Mouse (Mus musculus) embryo, embryonic 10.5 days (tissue): ENCODE measurements around the gene Krt16.

Experiments used
- DNase-seq: peaks from one replicate; pipeline ENCODE4 v3.0.0-alpha.2; 2015; ENCODE audit warnings: low spot score

Krt16 gene

DNA sequence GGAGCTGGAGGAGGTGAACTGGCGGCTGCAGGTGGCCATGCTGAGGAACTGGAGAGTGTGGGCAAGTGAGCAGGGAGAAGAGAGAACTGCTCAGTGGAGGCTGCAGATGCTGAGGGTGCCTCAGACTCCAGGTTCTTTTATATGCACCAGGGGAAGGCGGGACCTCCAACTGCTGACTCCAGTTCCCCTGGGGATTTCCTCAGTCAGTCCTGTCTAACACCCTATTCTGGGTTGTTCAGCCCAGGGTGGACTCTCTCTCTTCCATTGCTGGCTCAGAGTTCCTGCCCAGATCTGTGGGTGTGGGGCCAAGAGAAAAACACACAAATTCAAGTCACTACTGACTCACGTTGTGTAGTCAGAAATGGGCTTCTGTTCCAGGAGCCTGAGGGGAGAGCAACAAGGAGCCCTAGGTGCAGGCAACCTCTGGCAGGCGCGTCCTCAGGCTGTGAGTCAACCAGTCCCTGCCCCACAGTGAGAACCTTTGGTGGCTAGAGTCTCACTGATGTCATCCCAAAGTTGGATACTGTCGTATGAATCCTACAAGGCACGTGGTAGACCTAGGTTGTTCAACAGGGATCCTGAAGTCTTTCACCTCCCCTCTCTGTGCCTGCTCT lies at the start of gene Krt16:
Gene Krt16 (minus strand): TSS at position 51 of the 614 bp plus-strand sequence.
- DNase-seq: no peak

DNA sequence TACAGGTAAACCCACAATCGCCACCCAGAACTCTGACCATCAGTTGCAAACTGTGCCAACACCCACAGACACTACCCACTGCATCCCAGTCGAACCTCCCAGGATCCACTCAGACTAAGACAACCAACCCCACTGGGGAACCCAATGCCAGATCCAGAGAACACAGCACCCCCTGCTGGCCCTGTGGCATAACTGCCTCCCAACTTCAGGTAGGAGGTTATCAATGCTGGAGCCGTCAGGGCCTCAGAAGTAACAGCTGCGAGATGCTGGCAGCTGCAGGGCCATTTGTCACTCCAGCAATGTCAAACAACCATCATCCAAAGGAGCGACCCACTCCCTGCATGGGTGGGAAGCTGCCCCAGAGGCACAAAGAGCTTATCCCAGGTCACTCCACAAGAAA lies 49.1 kb upstream of the Krt16 start:
- peak; percentile 40 for DNase-seq

DNA sequence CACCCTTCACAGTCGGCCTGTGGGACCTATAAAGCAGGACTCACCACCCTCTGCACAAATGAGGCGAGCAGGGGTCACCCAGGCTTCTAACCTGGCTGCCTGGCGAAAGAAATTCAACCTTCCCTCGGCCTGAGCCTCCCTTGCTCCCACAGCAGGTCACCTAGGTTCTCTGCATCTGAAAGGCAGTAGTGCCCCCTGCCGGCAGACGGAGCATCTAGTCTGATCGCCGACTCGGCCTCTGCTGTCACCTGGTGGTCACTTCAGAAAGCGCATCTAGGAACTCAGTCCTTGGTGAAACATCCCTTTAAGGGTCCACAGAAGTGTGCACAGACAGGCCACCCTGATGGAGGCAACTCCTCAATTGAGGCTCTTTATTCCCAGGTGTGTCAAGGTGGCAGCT lies 46.6 kb upstream of the Krt16 start:
- DNase-seq: peak; percentile 94

DNA sequence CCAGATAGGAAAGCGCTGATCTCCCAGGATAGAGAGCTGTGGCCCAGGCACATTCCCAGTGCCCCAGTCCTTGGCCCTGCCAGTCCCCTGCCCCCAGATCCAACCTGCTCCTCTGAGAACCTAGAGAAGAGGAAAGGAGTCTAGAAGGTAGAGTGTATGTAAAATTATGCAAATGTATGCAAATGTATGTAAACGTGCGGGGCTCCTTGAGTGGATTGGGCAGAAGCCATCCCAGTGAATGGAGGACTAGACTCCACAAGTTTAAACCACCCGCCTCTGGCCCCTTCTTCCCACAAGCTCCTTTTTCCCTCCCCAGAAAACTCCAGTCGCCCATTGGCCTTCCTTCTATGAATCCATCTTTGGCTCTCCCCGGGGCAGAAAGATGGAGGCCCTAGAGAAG lies 44.2 kb upstream of the Krt16 start:
- DNase-seq: no peak

DNA sequence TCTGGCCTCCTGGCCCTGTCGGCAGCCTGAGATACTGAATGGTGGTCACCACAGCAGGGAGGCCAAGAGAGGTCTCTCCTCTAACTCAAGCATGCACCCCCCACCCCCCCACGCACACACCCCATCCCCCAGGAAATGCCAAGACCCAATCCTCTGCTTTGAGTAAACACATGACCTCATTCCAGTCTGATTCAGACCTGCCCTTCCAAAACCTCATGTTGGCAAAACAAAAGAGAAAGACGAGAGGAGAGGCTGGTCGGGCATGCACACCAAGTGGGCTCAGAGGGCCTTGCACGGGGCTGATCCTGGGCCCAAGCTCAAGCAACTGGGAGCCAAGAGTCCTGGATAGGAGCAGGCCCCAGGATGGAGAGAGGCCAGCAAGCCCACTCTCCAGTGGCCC lies 41.5 kb upstream of the Krt16 start:
- no peak for DNase-seq

DNA sequence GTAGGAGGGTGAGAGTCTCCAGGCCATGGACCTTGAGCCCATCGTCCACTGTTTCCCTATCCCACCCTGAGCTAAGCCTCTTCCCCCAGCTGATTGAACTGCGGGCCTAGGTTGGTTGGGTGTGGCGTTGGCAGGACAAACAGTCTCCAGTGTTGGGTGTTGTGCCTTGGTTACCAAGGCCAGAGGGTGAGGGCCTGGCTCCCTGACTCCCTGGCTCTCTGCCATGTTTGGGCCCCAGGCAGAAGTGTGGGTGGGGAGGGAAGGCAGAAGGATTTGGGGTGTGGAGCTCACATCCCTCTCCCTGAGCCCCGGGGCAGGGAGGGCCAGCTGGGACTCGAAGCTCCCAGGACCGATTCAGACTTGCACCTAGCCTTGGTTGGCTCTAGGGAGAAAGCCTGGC lies 40.2 kb upstream of the Krt16 start:
- DNase-seq: no peak

DNA sequence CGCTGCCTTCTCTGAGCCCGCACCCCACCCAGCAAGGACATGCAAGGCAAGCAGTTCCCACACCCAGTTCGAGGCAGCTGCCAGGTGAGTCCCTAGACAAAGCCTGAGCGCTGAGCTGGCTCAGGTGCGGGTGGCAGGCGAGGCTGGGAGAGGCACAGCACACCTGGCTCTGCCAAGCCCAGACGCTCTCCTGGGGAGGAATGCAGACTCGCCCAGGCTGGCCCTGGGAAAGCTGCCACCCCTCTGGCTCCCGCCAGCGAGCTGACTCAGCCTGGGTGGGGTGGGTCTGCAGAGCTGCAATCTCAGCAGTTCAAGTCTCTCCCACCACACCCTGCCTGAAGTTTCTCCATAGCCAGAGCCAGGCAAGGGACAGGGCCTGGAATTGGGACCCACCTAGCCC lies 38.3 kb upstream of the Krt16 start:
- no peak for DNase-seq

DNA sequence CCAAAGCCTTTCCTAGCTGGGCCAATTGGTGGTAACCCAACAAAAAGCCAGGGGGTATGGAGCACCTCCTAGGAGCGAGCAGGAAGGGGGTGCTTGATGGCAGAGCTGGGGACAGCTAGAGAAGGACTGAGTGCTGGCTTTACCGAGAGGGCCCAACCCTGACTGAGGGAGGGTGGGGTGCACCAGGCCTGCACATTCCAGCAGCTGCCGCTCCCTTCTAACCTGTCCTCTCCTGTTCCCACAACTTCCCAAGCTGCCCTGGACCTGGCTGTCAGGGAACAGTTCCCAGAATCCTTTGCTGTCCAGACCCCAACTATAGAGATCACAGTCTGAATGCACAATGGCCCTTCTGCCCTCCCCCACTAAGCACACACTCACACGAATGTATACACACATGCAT lies 36.3 kb upstream of the Krt16 start:
- no peak for DNase-seq

DNA sequence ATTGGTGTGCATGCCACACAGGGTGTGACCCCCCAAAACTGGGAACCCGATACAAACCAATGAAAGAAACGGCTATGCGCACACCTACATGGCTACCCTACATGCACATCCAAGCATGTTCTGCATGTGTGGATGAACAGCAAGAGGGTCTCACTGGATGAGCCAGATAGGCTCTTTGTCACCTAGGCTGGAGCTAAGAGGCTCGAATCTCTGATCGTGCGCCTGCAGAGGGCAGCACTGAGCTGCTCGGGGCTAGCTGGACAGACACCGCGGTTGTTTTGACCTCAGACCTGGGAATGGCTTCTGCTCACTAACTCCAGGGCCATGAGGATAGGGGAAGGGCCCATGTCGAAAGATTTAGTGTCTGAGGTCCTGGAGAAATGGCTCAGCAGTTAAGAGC lies 33.8 kb upstream of the Krt16 start:
- peak; percentile 89 for DNase-seq

DNA sequence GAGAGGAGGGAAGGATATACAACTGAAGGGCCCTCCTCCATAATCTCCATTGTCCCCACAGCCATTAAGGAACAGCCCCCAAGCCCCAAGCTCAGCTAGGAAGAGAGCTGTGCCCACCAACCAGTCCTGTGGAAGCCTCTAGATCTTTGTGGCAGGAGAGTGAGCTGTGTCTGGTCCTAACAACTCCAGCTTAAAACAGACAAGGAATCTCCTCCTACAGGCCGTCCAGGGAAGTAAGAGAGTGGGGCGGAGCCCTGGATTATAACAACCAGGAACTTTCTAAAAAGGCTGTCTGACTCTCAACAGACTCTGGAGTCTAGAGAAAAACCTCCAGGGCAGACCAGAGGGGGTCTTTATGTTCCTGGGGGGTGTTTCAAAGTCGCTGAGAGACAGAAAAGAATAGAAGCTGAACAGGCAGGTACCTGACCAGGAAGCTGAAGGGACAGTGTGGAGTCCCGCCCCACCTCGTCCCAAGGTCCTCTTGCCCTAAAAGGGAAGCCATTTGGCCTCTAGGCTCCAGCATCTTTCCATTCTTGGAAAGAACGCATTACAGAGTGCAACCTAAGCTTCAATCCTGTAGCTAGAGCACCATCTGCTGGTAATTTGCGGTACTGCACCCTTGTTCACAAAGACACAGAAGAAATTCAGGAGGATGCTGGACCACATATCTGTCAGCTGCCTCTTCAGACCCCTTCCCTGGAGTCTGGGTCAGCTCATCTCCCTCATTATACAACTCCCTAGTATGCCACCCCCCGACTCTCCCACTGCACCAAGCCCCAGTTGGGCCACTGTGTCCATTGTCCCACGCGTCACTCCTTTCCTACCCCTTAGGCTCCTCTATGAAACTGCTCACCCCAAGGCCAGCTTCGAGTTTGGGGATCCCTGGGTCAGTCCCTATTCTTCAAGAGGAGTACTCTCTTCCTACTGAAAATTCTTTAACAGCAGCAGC lies 33.2 kb upstream of the Krt16 start:
- peak; percentile 96 for DNase-seq

DNA sequence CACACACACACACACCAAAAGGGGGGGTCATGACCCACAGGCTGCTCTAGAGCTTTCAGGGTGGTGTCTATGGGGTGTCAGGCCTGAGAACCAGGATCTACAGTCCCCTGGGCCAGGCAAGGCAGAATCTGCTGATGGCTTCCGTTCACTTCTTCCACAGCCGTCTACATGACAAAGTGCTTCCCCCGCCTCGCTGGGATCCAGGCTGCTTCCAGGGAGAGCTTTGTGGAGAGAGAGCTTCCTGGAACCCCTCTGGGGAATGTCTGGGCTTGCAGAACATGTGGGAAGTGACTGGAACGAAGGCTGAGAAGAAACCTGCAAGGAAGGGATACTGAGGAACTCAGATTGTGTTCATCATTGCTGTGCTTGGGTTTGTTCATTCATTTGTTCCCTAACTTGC lies 30.1 kb upstream of the Krt16 start:
- DNase-seq: no peak

DNA sequence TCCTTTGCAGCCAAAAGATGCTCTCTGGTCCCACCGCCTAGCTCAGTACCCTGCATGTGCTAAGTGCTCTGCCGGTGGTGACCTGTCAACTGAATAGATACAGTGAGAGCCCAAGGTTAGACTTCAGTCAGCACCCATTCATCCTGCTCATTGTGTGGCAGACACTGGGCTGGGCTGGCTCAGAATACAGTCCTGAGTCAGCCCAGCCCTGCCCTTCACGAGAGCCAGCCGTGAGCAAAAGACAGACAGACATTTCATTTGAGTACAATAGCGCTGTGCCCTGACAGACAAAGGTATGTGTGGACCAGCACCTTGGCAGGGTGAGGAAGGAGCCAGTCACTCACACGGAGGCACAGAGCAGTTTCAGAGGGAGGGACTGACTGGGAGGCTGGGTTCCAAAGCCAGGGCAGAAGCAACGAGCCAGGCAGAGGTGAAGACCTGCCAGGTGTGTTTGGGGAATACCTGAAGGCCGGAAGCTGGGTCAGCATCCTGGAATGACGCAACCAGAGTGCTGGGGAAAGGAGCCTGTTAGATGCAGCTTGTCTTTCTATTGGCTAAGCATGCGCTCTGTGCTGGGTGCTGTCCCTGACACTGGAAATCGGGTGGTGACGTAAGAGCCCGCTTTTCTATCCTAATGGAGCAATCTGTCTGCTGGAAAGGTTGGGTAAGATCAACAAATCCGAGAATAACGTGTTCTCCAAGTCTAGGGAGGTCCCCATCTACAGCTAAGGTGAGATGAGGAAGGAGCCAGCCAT lies 29.2 kb upstream of the Krt16 start:
- no peak for DNase-seq

DNA sequence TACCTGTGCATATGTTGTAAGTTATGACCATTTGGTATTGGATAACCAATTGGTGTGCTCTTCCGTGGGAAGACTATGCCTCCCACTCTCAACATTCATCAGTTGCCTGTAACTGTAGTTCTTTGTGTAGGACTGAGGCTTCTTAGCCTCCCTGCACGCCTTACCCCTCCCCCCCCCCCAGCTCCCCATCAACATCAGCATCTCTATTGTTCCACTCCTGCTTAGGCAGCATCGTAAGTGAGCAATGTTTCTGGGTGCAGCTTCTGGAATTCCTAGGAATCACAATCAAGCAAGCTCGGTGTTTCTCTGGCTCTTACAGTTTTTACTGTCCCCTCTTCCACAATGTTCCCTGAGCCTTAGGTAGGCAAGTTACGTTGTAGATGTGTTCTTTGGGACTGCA lies 26.8 kb upstream of the Krt16 start:
- no peak for DNase-seq

DNA sequence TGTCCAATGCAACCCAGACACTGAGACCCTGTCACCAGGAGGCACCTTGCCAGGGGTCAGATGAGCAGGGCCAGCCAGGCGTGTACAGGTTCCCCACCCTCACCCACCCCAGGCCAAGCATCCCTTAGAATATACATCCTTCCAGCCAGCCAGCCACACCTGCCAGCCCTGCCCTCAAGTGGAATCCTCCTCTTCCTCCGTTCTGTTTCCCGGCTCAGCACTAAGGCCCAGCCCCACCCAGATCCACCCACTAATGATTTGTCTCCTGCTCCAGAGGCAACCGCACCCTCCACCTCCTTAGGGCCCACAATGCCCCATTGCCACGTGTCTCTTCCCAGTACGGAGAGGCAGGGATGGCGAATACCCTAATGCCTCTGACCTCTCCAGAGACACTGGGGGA lies 26.0 kb upstream of the Krt16 start:
- no peak for DNase-seq

DNA sequence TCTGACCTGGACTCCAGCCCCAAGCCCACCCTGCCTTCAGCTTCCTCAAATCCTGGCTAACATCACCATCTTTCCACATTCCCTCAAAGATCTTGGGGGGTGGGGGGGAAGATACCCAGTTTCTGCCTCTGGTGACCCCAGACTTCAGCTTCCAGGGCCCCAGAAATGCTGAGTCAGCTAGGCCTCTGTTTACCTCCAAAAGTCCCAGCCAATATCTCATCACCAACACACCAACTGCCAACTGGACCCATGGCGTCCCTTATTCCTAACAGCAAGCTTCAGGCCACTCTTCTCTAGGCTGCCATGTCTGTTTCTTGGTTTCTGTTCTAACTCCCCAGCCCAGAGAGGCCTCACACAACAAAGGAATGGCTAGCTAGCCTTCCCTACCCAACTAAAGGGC lies 23.2 kb upstream of the Krt16 start:
- DNase-seq: no peak

DNA sequence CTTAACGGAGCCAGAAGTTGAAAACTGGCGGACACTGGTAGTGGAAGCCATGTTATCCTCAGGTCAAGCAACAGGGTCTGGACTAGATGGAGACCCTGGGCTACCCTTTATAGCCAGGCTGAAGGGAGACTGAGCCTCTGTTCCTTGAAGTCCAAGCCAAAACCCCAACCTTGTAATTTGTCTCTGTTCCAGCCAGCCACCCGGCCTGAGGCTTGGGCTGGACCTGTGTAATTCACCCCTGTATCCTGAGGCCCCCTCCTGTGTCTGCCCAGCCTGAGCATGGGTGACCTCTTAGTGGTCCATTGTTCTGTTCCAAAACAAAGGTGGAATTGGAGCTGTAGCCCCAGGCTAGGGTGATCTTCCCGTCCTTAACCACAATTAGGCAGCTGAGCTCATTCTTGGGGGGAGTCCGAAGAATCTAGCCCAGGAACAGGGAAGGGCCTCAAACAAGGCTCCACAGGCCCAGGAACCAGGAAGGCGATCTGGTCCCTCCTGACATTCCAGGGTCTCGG lies 21.2 kb upstream of the Krt16 start, which contains the start of gene Krt42:
Gene Krt42 (minus strand): TSS at position 51 of the 512 bp plus-strand sequence.
- DNase-seq: no peak

DNA sequence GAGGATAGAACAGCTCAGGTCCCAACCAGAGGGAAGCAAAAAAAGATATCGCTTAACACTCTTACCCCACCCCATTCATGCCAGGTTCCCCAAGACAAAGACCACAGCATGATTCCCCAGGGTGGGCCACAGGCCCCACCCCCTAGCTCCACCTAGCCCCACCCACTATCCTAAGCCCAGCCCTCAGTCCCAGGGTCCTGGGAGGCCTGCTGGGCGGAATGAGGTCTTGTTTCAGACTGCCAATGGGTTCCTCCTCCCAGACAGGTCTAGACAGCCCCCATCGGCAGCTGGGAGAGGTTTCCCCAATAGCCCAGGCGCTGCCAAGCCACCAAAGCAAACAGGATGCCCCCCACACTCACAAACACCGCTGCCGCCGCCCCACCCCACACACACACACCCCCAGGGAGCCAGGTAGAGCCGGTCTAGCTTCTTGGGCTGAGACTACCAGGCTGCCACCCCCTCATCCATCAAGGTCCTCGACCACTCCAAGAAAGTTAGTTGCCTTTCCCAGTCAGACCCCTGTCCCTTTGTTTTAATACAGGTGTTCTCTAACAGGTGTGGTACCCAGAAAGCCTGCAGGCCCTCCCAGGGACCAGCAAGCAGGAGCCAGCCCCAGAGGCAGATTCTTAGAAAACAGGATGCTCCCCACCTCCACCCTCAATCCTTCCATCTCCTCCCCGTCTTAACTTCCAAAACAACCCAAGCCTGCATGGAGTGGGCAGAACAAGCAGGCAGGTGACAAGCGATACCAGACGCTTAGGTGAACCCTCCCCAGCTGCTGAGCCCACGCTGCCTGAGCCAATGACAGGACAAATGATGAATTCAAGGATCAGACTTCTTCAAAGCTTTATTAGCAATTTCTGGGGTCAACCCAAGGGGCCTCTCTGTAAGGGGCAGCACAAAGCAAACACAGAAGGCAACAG lies 13.6 kb upstream of the Krt16 start:
- DNase-seq: peak; percentile 8

DNA sequence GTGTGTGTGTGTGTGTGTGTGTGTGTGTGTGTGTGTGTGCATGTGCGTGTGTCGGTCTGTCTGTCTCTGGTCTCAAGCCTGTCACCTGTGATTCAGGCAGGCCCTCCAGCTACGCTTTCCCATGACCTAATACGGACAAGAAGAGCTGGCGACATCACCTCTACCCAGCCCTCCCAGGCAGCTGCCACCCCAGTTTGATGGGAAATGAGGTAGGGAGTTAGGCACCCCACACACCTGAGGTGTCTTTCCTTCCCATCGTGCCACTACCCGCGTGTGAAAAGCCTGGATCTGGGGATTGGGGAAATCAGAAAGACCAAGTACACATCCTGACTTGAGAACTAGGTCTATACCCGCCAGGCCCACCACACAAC lies 12.5 kb upstream of the Krt16 start:
- no peak for DNase-seq

DNA sequence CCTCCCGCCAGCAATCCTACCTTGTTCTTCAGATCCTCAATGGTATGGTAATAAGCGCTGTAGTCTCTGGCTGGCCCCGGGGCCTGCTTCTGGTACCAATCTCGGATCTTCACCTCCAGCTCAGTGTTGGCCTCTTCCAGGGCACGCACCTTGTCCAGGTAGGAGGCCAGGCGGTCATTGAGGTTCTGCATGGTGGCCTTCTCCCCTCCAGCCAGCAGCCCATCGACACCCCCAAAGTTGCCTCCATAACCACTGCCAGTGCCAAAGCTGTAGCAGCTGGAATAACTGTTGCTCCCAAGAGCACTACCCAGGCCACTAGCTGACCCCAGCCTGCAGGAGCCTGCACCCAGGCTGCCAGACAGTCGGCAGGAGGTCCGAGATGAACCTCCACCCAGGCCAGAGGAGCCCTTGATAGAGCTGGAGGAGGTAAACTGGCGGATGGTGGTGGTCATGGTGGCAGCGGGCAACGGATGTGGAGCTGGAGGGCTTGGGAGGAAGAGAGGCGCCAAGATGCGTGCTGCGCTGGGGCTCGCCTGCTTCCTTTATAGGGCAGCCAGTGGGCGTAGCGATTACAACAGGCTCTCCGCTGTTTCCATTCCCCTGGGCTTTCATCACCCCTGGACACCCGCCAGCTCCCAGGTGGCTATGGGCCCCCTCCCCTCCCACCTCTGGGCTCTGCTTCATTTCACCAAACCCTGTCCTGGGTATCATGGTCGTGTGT lies 12.0 kb upstream of the Krt16 start, which contains the start of gene Krt17:
Gene Krt17 (minus strand): TSS at position 516 of the 721 bp plus-strand sequence.
- no peak for DNase-seq

DNA sequence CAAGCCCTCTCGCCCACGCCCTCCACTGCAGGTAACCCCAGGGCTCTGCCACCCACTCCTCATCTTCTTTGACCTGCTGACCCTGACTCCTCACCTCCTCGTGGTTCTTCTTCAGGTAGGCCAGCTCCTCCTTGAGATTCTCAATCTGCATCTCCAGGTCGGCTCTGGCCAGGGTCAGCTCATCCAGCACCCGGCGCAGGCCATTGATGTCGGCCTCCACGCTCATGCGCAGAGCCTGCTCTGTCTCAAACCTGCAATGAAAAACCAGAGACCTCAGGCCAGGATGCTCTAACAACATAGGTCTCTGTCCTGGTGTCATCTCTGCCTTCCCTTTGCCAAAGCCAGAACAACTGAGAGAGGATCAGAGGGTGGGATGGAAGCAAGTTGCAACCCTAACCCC lies 10.4 kb upstream of the Krt16 start:
- no peak for DNase-seq

DNA sequence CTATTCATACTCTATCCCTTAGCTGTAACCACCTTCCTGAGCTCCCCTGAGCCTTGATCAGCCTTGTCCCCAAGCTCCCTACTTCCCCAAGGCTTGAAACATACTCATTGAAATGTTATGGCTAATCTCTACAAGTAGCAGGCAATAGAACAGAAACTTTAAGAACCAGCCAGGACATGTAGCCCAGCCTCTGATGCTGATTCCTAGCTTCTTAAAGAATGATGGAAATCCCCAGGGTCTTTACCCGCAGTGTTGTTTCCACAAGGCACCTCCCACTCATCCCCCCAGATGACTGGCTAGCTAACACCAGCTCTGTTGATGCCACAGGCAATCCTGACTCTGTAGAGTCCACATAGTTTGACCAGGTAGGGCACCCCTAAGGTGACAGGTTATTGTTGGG lies 9.3 kb upstream of the Krt16 start:
- no peak for DNase-seq
